Mouse (Mus musculus): Measurements from ENCODE around the gene Wdr38.

DNA sequence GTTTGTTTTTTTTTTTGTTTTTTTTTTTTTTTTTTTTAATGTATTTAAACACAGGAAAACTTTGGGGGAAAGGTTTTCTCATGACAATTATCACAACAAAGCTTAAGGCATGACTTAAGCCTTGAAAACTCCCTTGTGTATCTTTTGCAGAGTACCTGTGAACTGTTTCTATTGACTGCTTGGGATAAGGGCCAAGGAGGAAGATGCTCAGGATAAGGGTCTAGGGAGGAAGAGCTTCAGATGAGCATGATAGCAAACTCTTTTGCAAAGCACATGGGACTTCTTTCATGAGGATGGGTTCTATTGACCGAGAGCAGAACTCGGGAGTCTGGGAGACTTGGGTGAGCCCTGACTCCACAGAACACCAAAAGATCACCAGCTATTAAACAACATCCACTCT lies 27.6 kb upstream of the Wdr38 start:
- TF ChIP-seq CTCF (IDR thresholded peaks at IDR 0.05; ENCODE audit: borderline replicate concordance, control insufficient read depth, extremely low read depth, insufficient read depth, low read length, poor library complexity) (no peak), POLR2A (IDR thresholded peaks at IDR 0.05; ENCODE audit: control insufficient read depth, extremely low read depth, insufficient read depth, low read length, poor library complexity) (no peak)
